Mouse (Mus musculus) telencephalon, adult 2 months (tissue): ENCODE measurements around the gene Pard3b.

Experiments used
- DNase-seq: peaks from one replicate; pipeline ENCODE4 v3.0.0-alpha.2; 2011; ENCODE audit warnings: low read depth, low spot score

Pard3b gene

DNA sequence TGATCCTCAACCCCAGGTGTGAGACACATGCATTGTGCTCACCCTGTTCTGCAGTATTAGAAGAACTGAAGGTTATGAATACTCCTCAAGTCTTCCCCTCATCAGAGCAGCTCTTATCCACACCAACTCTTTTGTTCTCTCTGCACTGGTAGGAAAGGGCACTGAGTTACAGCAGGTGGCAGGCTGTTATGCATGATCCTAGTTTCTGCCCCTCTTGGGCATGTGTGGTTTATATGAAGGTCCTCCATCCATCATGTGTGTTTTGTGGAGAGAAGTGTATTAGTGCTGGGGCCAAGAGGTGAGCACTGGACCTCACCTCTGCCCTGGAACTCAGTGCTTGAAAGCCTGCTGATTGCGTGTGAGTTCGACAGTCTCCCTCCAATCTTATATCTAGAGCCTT lies 994.3 kb downstream of the Pard3b start:
- no peak for DNase-seq

DNA sequence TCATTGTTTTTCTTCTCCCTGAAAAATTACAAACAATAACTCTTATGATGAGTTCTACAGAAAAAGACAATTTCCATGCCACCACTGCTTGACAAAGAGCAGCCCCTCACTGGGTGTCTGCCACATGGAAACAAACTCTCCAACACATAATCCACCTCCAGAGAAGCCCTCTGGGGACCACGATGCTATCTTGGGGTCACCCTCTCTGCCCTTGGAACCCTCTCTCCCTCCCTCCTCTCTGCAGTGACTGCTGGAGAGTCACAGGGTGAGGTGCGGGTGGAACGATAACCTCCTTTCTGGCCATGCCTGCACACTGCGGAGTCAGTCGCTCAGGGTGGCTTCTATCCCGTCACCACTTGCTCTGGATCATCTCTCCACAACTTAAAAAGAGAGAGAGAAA lies 996.6 kb downstream of the Pard3b start:
- no peak for DNase-seq

- DNase-seq, result no peak
These were observed 998.5 kb downstream of the Pard3b start for GRCm38 (mm10) chr1:62636906-62637673.

GRCm38 (mm10) chr1:62639012-62639411 lies 1000.4 kb downstream of the Pard3b start:
- DNase-seq, result no peak

GRCm38 (mm10) chr1:62639440-62639839 lies 1000.8 kb downstream of the Pard3b start:
- DNase-seq, result no peak

DNA sequence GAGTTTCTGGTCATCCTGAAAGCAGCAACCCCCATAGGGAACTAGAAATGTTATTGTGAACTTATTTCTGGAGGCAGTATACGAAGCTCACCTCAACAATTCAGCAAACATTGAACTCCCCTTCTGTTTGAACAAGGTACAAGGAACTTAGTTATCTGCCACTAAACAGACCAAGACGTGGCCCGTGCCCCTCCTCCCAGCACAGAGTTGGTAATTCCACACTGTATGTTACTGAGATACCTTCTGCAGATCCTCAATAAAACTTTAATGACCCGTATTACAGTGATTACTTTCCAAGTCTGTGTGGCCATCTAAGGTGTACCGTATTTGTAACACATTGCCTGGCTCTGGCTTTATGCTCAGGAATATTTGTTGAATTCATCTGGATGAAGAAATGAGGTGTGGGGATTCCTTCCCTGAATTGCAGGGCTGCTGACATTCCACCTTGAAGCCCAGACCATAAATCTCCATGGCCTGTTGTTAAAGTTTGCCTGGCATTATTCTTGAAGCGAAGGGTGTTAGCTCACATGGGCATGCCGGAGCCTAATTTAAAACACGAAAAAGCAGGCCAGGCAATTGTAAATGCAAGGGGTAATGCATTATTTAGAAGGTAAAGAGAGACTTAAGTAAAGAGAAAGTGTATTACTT lies 1006.1 kb downstream of the Pard3b start:
- DNase-seq, result no peak

DNA sequence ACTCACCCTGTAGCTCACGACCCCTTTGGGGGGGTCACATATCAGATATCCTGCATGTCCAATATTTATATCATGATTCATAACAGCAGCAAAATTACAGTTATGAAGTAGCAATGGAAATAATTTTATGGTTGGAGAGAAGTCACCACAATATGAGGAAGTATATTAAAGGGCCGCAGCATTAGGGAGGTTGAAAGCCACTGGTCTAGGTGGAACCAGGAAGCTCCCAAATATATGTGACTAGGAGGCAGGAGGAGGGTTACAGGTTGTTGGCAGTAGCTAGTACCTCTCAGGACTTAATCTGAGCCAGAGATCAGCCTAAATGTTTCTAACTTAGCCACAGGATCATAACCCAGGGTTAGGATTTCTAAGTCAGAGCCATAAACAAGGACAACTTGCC lies 1008.2 kb downstream of the Pard3b start:
- DNase-seq, result no peak

DNA sequence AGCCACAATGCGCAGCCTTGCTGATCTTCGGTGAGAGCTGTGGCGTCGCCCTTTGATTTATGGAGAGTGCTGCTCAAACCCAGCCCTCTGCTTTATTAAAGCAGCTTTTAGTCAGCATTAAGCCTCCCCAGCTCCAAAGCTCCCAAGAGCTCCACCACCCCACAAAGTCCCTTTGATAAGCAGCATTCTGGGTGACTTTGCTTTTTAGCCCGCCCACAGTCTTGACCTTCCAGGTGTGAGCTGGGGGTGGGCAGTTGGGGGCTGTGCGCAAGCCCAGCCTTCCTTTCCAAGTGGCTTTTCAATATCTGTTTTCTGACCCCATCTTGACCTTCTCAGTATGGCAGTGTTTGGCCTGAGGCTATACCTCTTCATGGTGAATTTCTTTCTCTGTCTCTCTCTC lies 1009.5 kb downstream of the Pard3b start:
- DNase-seq, result no peak

DNA sequence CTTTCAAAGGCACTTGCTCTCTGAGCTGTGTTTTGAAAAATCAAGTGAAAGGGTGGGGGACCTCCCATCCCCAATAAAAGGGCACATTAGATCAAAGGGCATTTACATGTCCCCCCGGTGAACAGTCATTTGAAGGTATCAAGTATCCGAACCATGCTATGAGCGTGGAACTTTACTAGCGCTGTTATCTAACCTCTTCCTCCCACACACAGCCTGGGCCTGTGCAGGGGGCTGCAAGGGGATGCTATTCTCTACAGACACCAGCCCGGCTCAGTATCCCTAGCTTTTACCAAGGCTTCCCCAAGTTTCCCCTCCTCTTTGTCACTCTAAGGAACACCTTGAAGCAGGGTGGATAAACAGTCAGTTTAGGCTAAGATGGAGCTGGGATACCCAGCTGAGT lies 1010.0 kb downstream of the Pard3b start:
- no peak for DNase-seq

- no peak for DNase-seq
These were observed 1011.9 kb downstream of the Pard3b start for GRCm38 (mm10) chr1:62650491-62650890.

GRCm38 (mm10) chr1:62654436-62654835 lies 1015.8 kb downstream of the Pard3b start:
- DNase-seq, result no peak

GRCm38 (mm10) chr1:62664960-62665645 lies 1026.5 kb downstream of the Pard3b start:
- no peak for DNase-seq

DNA sequence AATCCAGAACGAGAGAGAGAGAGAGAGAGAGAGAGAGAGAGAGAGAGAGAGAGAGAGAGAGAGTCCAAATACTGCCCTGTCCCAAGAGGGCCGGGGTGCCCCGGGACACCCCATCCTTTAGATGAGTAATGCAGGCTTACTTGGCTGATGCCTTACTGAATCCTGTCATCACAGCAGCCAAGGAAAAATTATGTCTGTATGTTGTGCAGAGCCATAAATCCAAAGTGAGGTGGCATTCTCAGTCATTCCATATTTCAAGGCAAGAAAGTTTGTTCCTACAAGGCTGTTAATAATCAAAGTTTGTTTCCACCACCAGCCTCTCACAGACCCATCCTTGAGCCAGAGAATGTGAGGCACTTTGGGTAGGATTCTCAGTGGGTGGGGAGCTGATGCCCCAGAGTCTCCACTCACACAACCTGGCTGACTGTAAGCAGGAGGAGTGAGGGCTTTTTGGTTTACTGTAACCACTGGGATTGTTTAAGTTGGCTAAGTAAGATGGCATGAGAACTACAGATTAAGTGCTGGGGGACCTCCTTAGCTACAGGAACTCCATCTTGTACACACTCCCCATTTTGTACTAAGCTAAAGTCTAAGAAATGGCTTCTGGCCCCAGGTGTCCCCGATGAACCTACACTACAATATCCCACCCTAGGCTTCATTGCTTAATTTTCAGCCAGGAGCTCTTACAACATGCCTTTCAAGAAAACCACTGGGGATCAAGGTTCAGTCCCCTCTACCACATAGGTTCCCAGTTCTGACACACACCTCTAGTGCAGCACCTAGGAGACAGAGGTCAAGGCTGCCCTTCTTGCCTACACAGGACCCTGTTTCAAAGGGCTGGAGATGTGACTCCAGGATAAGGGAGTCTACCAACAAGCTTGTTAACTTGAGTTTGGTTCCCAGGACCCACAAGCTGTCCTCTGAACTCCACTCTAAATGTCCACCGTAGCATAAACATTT lies 1027.4 kb downstream of the Pard3b start:
- no peak for DNase-seq

DNA sequence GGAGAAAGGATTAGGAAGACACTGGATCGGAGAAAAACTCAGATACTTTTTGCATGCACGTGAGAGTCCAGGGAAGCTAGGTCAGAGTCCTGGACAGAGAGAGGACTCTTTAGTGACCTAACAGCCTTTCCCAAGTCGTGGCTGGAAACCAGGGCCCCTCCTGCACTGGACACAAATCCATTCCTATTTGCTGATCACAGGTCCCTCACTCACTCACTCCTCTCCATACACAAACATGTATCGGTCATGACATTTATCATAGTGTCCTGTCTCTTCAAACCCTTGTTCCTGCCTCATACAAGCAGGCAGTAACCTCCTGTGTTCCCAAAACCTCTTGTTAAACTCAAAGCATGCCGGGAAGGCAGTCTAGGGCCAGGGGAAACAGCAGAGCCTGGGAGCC lies 1028.2 kb downstream of the Pard3b start:
- DNase-seq, result no peak

DNA sequence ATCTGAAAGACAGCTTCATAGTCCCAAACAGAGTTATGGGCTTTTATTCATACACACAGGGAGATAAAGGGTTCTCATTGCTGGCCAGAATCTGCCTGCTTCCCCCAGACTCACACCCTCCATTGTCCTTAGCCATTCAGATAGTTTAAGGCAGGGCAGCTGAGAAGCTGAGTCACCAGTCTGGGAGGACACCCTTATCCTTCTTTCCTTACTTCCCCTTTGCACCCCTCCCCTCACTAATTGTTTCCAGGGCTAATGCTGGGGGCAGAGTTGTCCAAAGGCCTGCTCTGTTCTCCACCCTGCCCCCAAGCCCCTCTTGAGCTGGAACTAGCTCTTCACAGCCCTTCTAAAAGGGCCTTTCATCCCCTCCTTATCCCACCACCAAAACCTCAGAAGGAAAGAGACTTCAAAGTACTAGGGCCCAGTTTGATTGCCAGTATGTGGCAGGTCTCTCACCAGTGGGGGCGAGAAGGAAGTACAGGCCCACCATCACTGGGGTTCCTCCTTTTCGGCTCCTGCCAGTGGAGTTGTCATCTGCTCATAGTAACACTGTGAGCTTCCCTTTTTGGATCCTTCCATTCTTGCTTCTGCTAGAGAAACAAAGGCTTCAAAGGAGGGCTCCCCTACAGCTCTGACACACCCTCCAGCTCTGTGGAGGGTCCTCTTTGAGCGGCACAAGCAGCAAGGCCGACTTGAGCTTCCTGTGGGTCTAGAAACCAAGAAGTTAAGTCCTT lies 1040.2 kb downstream of the Pard3b start:
- DNase-seq, result no peak

- no peak for DNase-seq
These were observed 1040.8 kb downstream of the Pard3b start for GRCm38 (mm10) chr1:62679466-62679865.

- DNase-seq, result peak; percentile 24
These were observed 1044.1 kb downstream of the Pard3b start for GRCm38 (mm10) chr1:62682456-62683385.

GRCm38 (mm10) chr1:62683498-62683897 lies 1044.9 kb downstream of the Pard3b start:
- DNase-seq, result no peak

DNA sequence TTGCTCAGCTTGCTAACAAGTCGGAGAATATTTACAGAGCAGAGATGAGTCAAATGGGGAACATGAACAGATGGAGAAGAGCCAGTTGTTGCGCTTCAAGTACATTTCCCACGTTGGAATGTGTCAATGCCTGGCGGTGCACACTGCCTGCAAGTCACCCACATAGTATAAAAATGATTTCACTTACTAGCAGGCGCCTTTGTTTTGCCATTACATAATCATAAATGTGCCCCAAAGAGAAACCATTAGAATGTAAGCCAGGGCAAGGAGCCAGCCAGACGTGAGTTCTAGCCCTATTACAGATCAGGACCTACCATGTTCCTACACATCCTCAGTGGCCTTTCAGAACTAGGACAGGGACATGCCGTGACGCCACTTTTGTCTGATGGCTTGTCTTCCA lies 1048.9 kb downstream of the Pard3b start:
- peak; percentile 90 for DNase-seq

DNA sequence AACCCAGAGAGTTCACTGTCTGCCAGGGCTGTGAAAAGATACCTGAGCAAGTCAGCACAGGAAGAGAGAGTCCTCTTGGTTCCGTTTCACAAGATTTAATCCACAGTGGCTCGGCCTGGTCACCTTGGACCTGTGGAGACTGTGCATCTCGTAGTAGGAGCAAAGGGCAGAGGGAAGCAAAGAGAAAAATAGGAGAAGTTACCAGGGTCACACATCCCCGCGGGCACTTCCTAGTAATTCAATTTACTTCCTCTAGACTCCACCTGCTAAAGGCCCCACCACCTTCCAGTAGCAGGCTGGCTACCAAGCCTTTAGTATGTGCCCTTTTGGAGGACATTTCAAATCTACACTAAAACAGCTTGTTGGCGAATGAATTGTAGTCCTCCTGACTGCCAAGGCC lies 1052.6 kb downstream of the Pard3b start:
- no peak for DNase-seq
